Mouse (Mus musculus) right cerebral cortex, adult 18-20 months (tissue): ENCODE results near the gene Hs3st4.

Experiments
- DNase-seq: peaks from one replicate; pipeline ENCODE4 v3.0.0; 2022; ENCODE audit warnings: mixed read lengths

Gene Hs3st4

GRCm38 (mm10) chr7:124141229-124141628, 158.6 kb downstream of the Hs3st4 start:
- no peak for DNase-seq

DNA sequence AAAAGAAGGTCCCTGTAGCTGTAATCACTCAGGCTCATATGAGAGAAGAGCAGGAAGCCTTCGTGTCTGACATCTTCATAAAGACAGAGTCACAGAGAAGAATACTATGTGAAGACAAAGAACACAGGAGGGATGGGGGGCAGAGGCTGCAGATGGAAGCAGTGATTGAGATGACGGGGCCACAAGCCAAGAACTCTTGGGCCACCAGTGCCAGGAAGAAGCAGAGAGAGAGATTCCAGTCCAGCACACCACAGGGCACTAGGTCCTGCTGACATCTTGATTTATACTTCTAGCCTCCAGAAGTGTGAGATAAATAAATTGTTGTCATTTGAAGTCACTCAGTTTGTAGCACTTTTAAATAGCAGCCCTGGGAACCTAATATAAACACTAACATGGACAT, 168.2 kb downstream of the Hs3st4 start:
- DNase-seq, result no peak

DNA sequence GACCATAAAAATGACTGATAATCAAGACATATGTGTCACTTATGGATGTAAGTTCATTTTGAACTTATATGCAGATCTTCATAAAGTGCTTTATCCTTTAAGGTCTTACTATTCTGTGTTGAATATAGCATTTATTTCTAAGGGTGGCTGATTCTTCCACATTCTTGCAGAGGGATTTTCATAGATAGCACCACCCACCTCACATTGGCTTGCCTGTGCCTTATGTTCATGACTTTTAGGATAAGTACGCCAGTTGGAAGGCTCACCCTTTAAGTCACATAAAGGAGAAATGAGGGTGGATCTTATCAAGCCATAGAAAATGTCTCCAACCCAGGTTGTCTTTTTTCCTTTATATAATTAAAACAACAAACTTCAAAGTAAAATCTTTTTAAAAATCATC, 180.6 kb downstream of the Hs3st4 start:
- peak; percentile 10 for DNase-seq

- DNase-seq, result no peak
Observed at GRCm38 (mm10) chr7:124166229-124166628, 183.6 kb downstream of the Hs3st4 start.

GRCm38 (mm10) chr7:124168796-124169195, 186.1 kb downstream of the Hs3st4 start:
- no peak for DNase-seq

DNA sequence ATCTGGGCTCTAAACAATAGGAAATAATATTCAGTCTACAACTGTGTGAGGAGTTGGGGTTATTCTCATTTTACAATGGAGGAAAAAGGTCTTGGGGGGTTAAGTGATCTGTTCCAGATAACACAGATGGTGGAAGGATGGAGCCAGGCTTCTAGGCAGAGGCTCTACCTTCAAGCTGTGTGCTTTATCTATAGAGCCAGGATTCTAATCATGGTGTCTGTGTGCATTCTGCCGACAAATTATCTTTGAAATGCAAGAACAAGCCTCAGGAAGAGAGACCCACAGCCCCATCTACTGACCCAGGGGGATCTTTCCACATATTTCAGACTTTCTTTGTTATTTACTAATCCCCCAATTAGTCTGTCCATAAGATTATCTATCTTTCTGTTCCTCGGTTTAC, 187.3 kb downstream of the Hs3st4 start:
- no peak for DNase-seq

DNA sequence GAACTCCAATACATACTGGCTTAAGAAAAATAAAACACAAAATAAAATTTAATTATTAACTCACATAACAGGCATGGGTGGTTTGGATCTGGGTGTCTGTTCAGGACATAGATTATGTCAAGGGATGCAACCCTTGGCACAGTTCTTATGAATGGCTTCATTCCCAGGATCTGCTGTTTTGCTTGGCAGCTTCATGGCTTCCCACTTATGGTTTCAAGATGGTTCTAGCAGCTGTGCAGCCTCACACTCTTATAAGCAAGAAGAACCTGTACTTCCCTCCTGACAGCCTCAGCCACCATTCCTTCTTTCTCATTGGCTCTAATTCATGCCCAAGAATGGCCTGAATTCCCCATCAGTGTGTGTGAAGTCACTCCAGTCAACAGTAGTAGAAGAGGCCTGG, 189.3 kb downstream of the Hs3st4 start:
- DNase-seq, result peak; percentile 28

- DNase-seq, result peak; percentile 49
Observed at GRCm38 (mm10) chr7:124180926-124181325, 198.3 kb downstream of the Hs3st4 start.

GRCm38 (mm10) chr7:124184693-124185092, 202.0 kb downstream of the Hs3st4 start:
- DNase-seq, result no peak

DNA sequence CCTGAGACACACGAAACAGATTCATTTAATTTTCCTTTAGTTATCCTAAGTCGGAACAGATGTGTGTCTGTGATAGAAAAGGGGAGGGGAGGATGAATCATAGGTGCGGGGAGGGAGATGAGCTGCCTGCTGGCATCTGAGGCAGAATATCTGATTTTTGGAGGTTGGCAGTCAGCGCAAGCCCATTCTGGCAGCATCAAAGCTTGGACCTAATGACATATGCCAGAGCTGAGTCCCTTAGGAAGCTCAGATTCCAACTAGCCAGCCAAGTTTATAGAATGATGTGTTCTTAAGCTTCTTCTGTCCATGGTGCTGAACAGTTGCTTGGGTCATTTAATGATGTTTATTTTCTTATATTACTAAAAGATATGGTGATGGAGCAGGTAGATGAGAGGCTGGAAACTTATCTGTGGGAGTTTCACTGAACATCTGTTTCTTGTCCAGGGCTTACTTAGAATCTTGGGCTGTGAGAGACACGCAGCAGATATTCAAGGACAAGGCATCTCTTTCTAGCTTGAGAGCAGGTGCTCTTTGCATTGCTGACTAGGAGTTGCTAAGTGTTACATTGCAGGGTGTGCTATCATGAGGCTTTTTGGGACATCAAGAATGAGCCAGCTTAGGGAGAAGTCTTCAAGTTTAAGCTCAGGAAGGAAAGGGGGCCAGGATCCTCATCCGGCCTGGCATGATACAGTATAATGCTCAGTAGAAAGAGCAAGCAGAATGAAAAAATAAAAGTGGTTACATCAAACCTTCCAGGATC, 216.3 kb downstream of the Hs3st4 start:
- peak; percentile 67 for DNase-seq

DNA sequence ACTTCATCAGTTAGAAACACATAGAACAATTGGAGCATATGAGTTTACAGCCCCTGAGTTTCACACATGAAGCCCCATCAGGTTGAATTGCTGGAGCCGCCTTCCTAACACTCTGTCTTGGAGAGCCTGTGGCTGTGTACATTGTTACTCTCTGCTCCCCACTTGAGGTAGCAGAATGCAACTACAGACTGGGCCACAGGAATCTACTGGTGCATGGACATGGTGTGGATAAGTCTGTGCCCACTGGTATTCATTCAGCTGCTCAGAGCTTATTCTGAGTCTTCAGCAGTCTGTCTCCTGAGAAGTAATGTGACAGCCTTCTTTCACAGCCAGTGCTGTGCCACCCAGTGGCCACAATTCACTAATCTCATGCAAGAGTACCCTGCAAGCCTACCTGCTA, 234.3 kb downstream of the Hs3st4 start:
- DNase-seq, result no peak

GRCm38 (mm10) chr7:124220556-124220955, 237.9 kb downstream of the Hs3st4 start:
- DNase-seq, result peak; percentile 41

GRCm38 (mm10) chr7:124237896-124238670, 255.4 kb downstream of the Hs3st4 start:
- peak; percentile 64 for DNase-seq

DNA sequence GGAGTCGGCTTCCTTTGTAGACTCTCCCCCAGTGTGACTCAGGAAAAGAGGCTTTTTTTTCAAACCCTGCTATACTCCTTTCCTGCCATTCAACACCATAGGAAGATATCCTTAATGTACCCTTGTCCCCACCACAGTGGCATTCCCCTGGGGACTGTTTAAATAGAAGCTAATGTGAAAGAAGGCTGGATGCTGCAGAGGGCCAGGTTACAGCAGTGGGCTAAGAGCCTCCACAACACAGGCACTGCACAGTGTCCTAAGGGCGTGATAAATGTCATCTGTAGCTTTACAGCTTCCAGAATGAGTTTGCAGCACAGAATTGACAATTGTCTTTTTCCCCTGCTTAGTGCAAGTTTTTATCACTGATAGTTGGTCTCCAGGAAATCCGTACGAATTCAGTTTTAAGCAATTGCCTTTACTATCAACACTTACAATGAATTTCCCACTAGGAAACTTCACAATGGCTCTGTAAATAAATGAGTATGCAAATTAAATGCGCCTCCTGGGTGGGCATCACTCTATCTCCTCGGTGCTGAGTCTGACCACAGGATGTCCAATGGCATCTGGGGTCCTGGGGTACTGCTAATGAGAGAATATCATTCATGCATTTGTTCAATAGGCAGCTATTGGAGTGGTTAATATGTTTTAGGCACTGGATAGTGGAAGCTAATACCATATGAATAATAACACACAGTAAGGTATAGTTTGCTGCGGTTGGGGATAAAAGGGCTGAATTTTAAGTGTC, 257.4 kb downstream of the Hs3st4 start:
- DNase-seq, result no peak

- DNase-seq, result no peak
Observed at GRCm38 (mm10) chr7:124249838-124250237, 267.2 kb downstream of the Hs3st4 start.

DNA sequence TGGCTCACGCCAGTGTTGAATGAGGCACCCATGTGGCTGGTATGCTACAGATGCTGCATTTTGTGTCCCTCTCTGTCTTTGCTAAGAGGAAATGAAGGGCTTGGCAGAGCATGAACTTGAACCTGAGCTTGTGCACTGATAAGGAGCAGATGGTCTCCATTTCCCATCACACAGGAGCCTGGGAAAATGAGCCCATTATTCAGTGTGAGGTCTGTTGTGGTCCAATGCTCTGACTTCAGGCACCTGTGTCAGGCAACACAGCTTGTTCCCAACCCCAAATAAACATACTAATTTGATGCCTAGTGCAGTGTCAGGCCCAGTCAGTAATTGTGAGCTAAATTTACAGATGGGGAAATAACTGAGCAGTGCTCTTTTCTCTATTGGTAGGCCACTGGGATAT, 267.9 kb downstream of the Hs3st4 start:
- no peak for DNase-seq

DNA sequence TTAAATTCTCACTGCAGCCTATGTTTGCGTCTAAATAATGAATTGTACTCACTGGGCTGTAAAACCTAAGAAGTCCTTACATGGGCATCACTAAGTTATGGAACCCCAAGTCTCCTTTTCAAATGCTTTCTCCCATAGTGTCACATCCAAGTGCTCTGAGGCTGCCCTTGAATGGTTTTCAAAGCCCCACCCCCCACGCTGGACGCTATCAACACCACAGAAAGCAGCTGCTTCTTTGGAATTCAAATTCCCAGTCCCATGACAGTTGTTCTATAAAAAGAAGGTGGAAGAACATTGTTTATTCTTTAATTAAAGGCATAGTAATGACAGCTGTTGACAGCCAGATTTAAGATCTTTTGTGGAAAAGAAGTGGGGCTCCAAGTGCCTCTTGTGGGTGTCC, 275.8 kb downstream of the Hs3st4 start:
- no peak for DNase-seq

DNA sequence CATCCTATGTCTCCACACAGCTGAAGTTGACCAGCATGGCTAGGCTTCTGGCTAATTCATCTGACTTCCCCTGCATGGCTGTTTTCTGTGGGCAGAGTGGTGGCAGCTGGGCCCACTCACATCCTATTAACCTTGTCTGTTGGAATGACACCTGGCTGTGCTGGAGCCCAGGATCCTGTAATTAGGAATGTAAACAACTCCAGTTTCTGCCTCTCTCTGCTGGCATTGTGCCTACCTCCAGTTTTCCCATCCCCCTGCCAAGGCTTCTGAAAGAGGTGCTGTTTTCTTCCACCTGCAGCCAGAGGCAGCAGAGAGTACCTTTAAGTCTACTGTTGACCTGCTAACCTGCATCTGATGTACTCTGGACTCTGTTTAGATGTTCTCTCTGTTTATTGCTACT, 288.1 kb downstream of the Hs3st4 start:
- no peak for DNase-seq

GRCm38 (mm10) chr7:124289873-124290272, 307.2 kb downstream of the Hs3st4 start:
- DNase-seq, result no peak

- DNase-seq, result peak; percentile 40
Observed at GRCm38 (mm10) chr7:124319451-124319850, 336.8 kb downstream of the Hs3st4 start.

DNA sequence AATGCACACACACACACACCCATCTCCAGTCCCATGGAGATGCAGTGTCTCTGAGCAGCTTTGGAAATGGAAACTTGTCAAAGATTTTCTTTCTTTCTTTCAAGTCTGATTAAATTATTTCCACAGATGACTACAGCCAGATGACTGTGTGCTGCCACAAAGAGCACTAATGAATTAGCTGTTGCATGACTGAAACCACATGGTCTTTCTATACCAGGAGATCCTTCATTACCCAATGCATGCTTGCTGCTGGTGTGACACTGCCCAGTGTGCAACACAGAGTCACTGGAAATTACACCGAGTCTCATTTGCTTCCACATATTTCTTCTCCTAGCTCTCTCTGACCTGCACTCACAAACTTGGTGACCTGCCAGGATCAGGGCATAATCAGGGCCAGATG, 353.0 kb downstream of the Hs3st4 start:
- no peak for DNase-seq

DNA sequence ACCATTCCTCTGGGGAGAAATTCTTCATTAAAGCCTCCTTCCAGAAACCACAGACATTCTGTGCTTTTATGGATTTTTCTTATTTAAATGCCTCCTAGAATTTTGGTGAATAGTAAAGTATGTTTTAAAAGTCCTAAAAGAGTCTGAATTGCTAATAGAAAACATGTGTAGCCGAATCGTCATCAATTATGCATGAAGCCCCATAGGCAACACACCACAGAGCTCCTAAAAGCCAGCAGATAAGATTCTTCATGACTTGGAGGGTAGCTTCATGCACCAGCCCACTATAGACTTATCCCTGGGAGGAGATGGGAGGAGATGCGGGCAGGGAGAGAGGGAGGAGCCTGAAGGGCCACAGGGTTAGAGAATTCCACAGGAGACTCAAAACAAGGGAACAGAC, 358.8 kb downstream of the Hs3st4 start:
- no peak for DNase-seq

- no peak for DNase-seq
Observed at GRCm38 (mm10) chr7:124347218-124348017, 364.7 kb downstream of the Hs3st4 start.
